Mouse (Mus musculus) forebrain, embryonic 12.5 days (tissue): ENCODE measurements at regions not wholly inside any gene's neighbourhood (a gene's known extent, or its start where the extent isn't known, plus 50 kb on each side); places are given as distances from the start of the nearest gene placed in this dataset.

ENCODE experiments used
- ATAC-seq: fragments of 200-750 bp; cut with Nextera tagmentation; 2 replicates; pipeline ENCODE4 v1.8.0; 2017; ENCODE audit warnings: moderate TSS enrichment; ENCODE audit not compliant: low FRiP score
- H3K27ac ChIP-seq: fragments of 300-500 bp; sonication (generic); 2 replicates; pipeline ENCODE4 v1.5.1; 2016; ENCODE audit warnings: mild to moderate bottlenecking
- H3K27me3 ChIP-seq: fragments of 300-500 bp; sonication (generic); 2 replicates; pipeline ENCODE4 v1.6.1; 2016; ENCODE audit warnings: mild to moderate bottlenecking
- H3K36me3 ChIP-seq: fragments of 300-500 bp; sonication (generic); replicated peaks from 2 replicates; pipeline ENCODE4 v1.6.1; 2016; ENCODE audit warnings: mild to moderate bottlenecking
- H3K4me1 ChIP-seq: fragments of 300-500 bp; sonication (generic); 2 replicates; pipeline ENCODE4 v1.6.1; 2016
- H3K4me2 ChIP-seq: fragments of 300-500 bp; sonication (generic); 2 replicates; pipeline ENCODE4 v1.6.1; 2016; ENCODE audit warnings: mild to moderate bottlenecking, moderate library complexity
- H3K4me3 ChIP-seq: fragments of 300-500 bp; sonication (generic); replicated peaks from 2 replicates; pipeline ENCODE4 v1.5.1; 2016; ENCODE audit warnings: mild to moderate bottlenecking
- H3K9ac ChIP-seq: fragments of 300-500 bp; sonication (generic); 2 replicates; pipeline ENCODE4 v1.6.1; 2016; ENCODE audit warnings: mild to moderate bottlenecking
- H3K9me3 ChIP-seq: fragments of 300-500 bp; sonication (generic); 2 replicates; pipeline ENCODE4 v1.6.1; 2016
- WGBS: fragments of 180-500 bp; shearing (Covaris S2); methylation state at CpG from one replicate; pipeline ENCODE4 v1.1.7; 2016; 5-methylcytosine and 5-hydroxymethylcytosine counted together

GRCm38 (mm10) chr3:21891819-21892480, 184.5 kb upstream of the Tbl1xr1 start:
- peak; percentile 57 for ATAC-seq
- H3K9ac ChIP-seq, result no peak overlapping the region
- 5% methylated on average over 7 of the region's 7 CpGs for WGBS
- no peak overlapping the region for H3K4me3 ChIP-seq
- H3K4me2 ChIP-seq, result no peak overlapping the region
- H3K4me1 ChIP-seq, result peaks cover 16% of the 10 kb centered on the region
- no peaks in the 10 kb centered on the region for H3K9me3 ChIP-seq
- H3K27me3 ChIP-seq, result no peaks in the 10 kb centered on the region
- H3K36me3 ChIP-seq, result no peaks in the 10 kb centered on the region
- peak overlapping the region; percentile 65; the same call in 1 of the 2 replicates for H3K27ac ChIP-seq

GRCm38 (mm10) chr3:21892864-21893404, 183.5 kb upstream of the Tbl1xr1 start:
- WGBS, result 20% methylated on average over 8 of the region's 8 CpGs
- H3K4me2 ChIP-seq, result no peak overlapping the region
- peak; percentile 63 for ATAC-seq

GRCm38 (mm10) chr3:21895551-21895950, 180.9 kb upstream of the Tbl1xr1 start:
- Histone ChIP-seq H3K9me3 (no peaks in the 10 kb centered on the region), H3K4me2 (no peak overlapping the region), H3K27ac (no peak overlapping the region), H3K27me3 (no peaks in the 10 kb centered on the region), H3K4me3 (no peak overlapping the region), H3K9ac (no peak overlapping the region), H3K36me3 (no peaks in the 10 kb centered on the region), H3K4me1 (peaks cover 16% of the 10 kb centered on the region)
- WGBS, result 91% methylated on average over 2 of the region's 2 CpGs
- no peak for ATAC-seq

More at GRCm38 (mm10) chr3:21892864-21893404, 183.5 kb upstream of the Tbl1xr1 start:
- H3K36me3 ChIP-seq, result no peaks in the 10 kb centered on the region
- peak overlapping the region; percentile 66 for H3K27ac ChIP-seq
- H3K9ac ChIP-seq, result no peak overlapping the region
- peaks cover 16% of the 10 kb centered on the region for H3K4me1 ChIP-seq
- no peaks in the 10 kb centered on the region for H3K27me3 ChIP-seq
- H3K9me3 ChIP-seq, result no peaks in the 10 kb centered on the region
- H3K4me3 ChIP-seq, result no peak overlapping the region

- H3K4me2 ChIP-seq, result no peak overlapping the region
- H3K36me3 ChIP-seq, result no peaks in the 10 kb centered on the region
- no peak overlapping the region for H3K4me3 ChIP-seq
- no peak overlapping the region for H3K9ac ChIP-seq
- H3K27me3 ChIP-seq, result no peaks in the 10 kb centered on the region
- H3K4me1 ChIP-seq, result peaks cover 4% of the 10 kb centered on the region
- no peak overlapping the region for H3K27ac ChIP-seq
- no peaks in the 10 kb centered on the region for H3K9me3 ChIP-seq
- ATAC-seq, result no peak
- WGBS, result 86% methylated on average over 5 of the region's 5 CpGs
Measured at GRCm38 (mm10) chr3:21898241-21898640, 178.2 kb upstream of the Tbl1xr1 start.

- WGBS, result 77% methylated on average over 2 of the region's 2 CpGs
- H3K9me3 ChIP-seq, result no peaks in the 10 kb centered on the region
- no peaks in the 10 kb centered on the region for H3K36me3 ChIP-seq
- no peak overlapping the region for H3K9ac ChIP-seq
- no peaks in the 10 kb centered on the region for H3K4me1 ChIP-seq
- no peak for ATAC-seq
- H3K27ac ChIP-seq, result no peak overlapping the region
- H3K4me2 ChIP-seq, result no peak overlapping the region
- no peaks in the 10 kb centered on the region for H3K27me3 ChIP-seq
- no peak overlapping the region for H3K4me3 ChIP-seq
Measured at GRCm38 (mm10) chr3:21905384-21906073, 170.9 kb upstream of the Tbl1xr1 start.

GRCm38 (mm10) chr3:21908828-21909227, 167.6 kb upstream of the Tbl1xr1 start:
- no peak overlapping the region for H3K4me3 ChIP-seq
- no peaks in the 10 kb centered on the region for H3K4me1 ChIP-seq
- no peak overlapping the region for H3K4me2 ChIP-seq
- H3K9ac ChIP-seq, result no peak overlapping the region
- H3K36me3 ChIP-seq, result no peaks in the 10 kb centered on the region
- 94% methylated on average over 4 of the region's 4 CpGs for WGBS
- no peaks in the 10 kb centered on the region for H3K9me3 ChIP-seq
- no peaks in the 10 kb centered on the region for H3K27me3 ChIP-seq
- ATAC-seq, result no peak
- H3K27ac ChIP-seq, result no peak overlapping the region

GRCm38 (mm10) chr3:21910080-21910479, 166.4 kb upstream of the Tbl1xr1 start:
- H3K4me1 ChIP-seq, result no peaks in the 10 kb centered on the region
- H3K4me2 ChIP-seq, result no peak overlapping the region
- H3K27ac ChIP-seq, result no peak overlapping the region
- no peak overlapping the region for H3K4me3 ChIP-seq
- no peaks in the 10 kb centered on the region for H3K9me3 ChIP-seq
- no peak overlapping the region for H3K9ac ChIP-seq
- H3K36me3 ChIP-seq, result no peaks in the 10 kb centered on the region
- ATAC-seq, result no peak
- no peaks in the 10 kb centered on the region for H3K27me3 ChIP-seq
- 82% methylated on average over 1 of the region's 1 CpGs for WGBS

- H3K36me3 ChIP-seq, result no peaks in the 10 kb centered on the region
- no peak overlapping the region for H3K4me3 ChIP-seq
- H3K9me3 ChIP-seq, result no peaks in the 10 kb centered on the region
- H3K27me3 ChIP-seq, result no peaks in the 10 kb centered on the region
- H3K27ac ChIP-seq, result no peak overlapping the region
- ATAC-seq, result no peak
- H3K4me1 ChIP-seq, result no peaks in the 10 kb centered on the region
- H3K9ac ChIP-seq, result no peak overlapping the region
- H3K4me2 ChIP-seq, result no peak overlapping the region
Measured at GRCm38 (mm10) chr3:21911071-21911470, 165.4 kb upstream of the Tbl1xr1 start.

GRCm38 (mm10) chr3:21917228-21917910, 159.1 kb upstream of the Tbl1xr1 start:
- WGBS, result 91% methylated on average over 9 of the region's 9 CpGs
- no peaks in the 10 kb centered on the region for H3K4me1 ChIP-seq
- ATAC-seq, result no peak
- no peaks in the 10 kb centered on the region for H3K9me3 ChIP-seq
- H3K4me2 ChIP-seq, result no peak overlapping the region
- no peak overlapping the region for H3K4me3 ChIP-seq
- H3K27me3 ChIP-seq, result no peaks in the 10 kb centered on the region
- H3K27ac ChIP-seq, result no peak overlapping the region
- no peaks in the 10 kb centered on the region for H3K36me3 ChIP-seq
- H3K9ac ChIP-seq, result no peak overlapping the region

GRCm38 (mm10) chr3:21918431-21918830, 158.0 kb upstream of the Tbl1xr1 start:
- ATAC-seq, result no peak
- no peak overlapping the region for H3K27ac ChIP-seq
- no peak overlapping the region for H3K4me3 ChIP-seq
- H3K9me3 ChIP-seq, result no peaks in the 10 kb centered on the region
- H3K9ac ChIP-seq, result no peak overlapping the region
- H3K27me3 ChIP-seq, result no peaks in the 10 kb centered on the region
- 93% methylated on average over 10 of the region's 10 CpGs for WGBS
- no peak overlapping the region for H3K4me2 ChIP-seq
- no peaks in the 10 kb centered on the region for H3K4me1 ChIP-seq
- no peaks in the 10 kb centered on the region for H3K36me3 ChIP-seq

- Histone ChIP-seq H3K4me2 (no peak overlapping the region), H3K27ac (no peak overlapping the region), H3K27me3 (no peaks in the 10 kb centered on the region), H3K9ac (no peak overlapping the region), H3K4me1 (no peaks in the 10 kb centered on the region), H3K9me3 (no peaks in the 10 kb centered on the region), H3K4me3 (no peak overlapping the region), H3K36me3 (no peaks in the 10 kb centered on the region)
- no peak for ATAC-seq
- WGBS, result 91% methylated on average over 7 of the region's 7 CpGs
Measured at GRCm38 (mm10) chr3:21919931-21920330, 156.5 kb upstream of the Tbl1xr1 start.

GRCm38 (mm10) chr3:21931951-21932350, 144.5 kb upstream of the Tbl1xr1 start:
- 0 out of 2 replicates have a peak, but pooled peaks cover 10% of the 10 kb centered on the region for H3K27me3 ChIP-seq
- no peak overlapping the region for H3K4me3 ChIP-seq
- no peak for ATAC-seq
- H3K4me2 ChIP-seq, result no peak overlapping the region
- H3K9ac ChIP-seq, result no peak overlapping the region
- 96% methylated on average over 6 of the region's 6 CpGs for WGBS
- H3K9me3 ChIP-seq, result no peaks in the 10 kb centered on the region
- H3K4me1 ChIP-seq, result peaks cover 27% of the 10 kb centered on the region
- H3K27ac ChIP-seq, result no peak overlapping the region
- no peaks in the 10 kb centered on the region for H3K36me3 ChIP-seq
